Mouse (Mus musculus): ENCODE results near the gene Dapl1. TPM values are rescaled to one million over a fixed set of nuclear protein-coding genes. Genes with fewer than 3 reads are reported as not detected.

Dapl1 gene
- polyA plus RNA-seq (2021; fragmentation: Nextera tagmentation), result 0.59 and 0.84 TPM in 2 replicates
- long read RNA-seq, experiment 1, partial matches to known transcripts, result 1 of 1 reads
- long read RNA-seq, experiment 1, other reads (novel, unspliced or antisense), result 0 of 1 reads
- long read RNA-seq, experiment 2, result 0 reads

DNA sequence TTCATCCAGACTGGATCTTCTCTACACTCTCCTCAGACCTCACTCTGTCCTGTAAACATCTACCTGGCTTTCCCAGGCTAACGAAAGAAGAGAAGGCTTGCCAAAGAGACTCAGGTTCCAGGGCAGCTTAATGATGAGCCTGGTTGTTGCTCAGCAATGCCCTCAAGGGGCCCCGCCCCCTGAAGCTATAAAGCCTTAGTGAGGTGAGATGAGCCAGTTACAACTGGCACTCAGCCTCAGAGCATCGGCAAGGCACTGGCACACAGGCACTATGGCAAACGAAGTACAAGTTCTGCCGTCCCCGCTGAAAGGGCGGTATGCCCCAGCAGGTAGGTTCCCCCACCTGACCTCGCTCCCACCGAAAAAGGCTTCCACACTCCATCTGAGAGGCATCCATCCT is at the start of gene Dapl1:
Dapl1 (plus strand) TSS at position 216 of the 400 bp plus-strand sequence.

Other genes starting within 250 kb of the Dapl1 start
- gene Tanc1, start 127.4 kb downstream of the Dapl1 start, polyA plus RNA-seq (2021; fragmentation: Nextera tagmentation), result 17.0 and 17.5 TPM in 2 replicates